Mouse (Mus musculus): ENCODE data around the gene Itpr1.

The Itpr1 gene

DNA sequence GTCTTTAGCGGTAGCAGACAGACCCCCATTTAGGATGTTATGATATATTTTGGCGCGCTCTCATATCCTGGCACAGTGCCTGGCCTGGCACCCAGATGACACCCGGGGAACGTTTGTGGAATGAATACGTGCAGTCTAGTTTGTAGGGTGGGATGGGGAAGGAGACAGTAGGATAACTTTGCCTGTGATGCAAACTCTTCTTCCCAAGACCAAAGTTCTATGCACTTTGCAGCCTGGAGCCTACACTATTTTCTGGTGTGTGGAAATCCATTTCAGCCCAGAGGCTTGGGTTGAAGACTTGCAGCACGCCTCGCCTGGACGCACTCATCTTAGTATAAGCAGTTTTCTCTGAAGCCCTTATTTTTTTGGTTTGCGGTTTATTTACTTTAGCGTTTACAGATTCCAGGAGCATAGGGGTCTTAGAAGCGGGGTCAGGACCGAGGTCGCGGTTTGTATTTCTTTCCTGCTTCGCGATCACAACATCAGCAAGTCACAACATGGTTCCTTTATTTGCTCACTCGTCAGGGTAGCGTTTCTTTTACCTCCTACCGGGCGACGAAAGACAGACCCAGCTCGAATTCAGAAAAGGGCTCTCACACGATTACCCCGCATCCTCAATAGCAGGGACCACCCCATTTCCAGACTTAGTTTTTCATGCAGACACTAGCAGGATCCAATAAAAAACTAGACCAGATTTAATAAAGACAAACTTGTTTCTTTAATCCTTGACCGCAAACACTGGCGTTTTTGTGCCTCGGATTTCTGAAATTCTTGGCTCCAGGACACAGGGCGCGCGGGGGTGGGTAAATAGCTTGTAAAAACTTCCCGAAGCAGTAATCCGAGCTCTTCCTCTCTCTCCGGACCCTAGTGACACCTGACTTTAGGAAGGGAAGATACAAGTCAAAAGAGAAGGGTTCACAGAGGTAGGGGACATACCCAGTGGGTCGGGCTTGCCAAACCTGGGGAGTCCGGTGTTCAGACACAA is 708 bp upstream of the Itpr1 start:
- in situ Hi-C loops (cut with MboI; ENCODE audit: low pct_unique_long_range_greater_than_20kb in 1 of 2, low sequenced_read_pairs in 2 of 2, unreplicated experiment in 1 of 2): no loop called here

DNA sequence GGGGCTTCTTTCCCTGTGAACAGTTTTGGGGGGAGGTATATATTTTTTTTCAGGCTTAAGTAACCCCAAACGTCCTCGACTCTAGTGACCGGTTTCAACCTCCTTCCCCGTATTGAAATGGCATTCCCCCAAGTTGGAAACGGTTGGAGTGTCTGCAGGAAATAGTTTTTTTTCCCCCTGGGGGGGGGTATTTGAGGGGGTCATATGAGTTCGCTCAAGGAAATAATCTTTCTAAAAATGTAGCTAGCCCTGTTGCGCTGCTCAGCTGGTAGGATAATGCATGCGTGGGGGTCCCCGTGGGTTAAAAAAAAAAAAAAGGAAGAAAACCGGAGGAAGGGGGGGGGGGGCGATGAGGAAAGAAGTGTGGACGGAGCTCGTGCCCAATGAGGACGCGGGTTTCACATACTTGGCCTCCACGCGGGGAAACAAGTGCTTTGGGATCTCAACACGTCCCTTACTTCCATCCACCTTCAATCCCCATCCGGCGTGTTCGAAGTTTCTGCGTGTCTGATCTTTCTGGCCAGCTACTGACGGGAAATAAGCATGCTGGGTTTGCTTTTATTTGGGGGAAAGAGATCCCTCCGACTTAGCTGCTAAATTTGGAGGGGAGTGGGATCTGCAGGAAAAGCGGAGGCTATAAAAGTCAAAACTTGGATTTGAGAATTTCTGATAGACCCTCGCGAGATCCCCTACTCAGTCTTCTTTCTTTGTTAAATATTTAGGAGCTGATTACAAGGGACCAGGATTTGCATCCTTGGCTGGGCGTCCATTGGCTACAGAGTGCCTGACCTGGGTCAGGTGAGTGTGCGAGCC is 791 bp downstream of the Itpr1 start:
- in situ Hi-C loops (cut with MboI; ENCODE audit: low pct_unique_long_range_greater_than_20kb in 1 of 2, low sequenced_read_pairs in 2 of 2, unreplicated experiment in 1 of 2): no loop called here

DNA sequence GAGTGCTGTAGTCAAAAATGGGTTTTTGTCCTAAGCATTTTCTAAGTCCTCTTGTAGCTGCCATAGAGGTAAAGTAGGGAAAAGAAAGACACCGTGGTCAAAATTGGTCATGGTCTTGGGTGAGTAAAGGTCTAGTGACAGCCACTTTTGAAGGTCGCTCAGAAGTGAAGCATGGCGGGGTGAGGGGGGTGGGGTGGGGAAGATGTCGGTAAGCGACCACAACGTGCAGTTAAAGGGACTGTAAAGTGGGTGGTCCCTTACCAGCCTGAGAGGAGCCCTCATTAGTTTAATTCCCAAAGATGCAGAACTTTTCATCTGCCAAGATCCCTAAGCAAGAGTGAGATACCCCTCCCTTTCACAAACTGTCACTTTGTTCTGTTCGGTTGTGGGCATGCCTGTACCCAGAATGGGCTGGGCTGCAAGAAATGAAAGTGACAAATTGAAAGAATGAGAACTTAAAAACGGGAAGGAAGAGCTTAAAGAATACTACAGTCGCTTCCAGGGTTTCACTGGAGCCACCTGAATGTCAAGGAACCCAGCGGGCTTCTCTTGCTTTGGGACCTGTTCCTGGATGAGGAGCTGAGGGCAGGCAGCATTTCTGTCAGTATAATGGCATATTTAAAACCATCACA is 1.5 kb downstream of the Itpr1 start:
- in situ Hi-C loops (cut with MboI; ENCODE audit: low pct_unique_long_range_greater_than_20kb in 1 of 2, low sequenced_read_pairs in 2 of 2, unreplicated experiment in 1 of 2): no loop called here

DNA sequence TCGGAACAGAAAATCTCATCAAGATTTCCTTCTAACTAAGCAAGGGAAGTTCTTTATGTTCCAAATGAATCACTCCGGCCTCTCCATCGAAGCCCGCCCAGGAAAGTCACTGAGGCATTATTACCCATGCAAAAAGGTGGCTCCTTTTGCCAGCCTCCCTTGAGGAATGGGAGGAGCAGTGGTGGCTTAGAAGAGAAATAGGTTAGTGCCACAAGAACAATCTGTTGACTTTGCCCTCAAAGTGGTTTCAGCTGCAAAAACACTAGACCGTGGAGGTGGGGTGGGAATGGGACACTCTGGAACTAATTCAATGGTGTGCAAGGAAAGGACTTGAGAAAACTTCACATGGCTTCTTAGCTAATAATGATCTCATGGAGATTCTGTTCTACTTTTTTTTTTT is 3.2 kb downstream of the Itpr1 start:
- in situ Hi-C loops (cut with MboI; ENCODE audit: low pct_unique_long_range_greater_than_20kb in 1 of 2, low sequenced_read_pairs in 2 of 2, unreplicated experiment in 1 of 2): no loop called here

GRCm38 (mm10) chr6:108216832-108217231 is 3.9 kb downstream of the Itpr1 start:
- in situ Hi-C loops (cut with MboI; ENCODE audit: low pct_unique_long_range_greater_than_20kb in 1 of 2, low sequenced_read_pairs in 2 of 2, unreplicated experiment in 1 of 2): no loop called here

DNA sequence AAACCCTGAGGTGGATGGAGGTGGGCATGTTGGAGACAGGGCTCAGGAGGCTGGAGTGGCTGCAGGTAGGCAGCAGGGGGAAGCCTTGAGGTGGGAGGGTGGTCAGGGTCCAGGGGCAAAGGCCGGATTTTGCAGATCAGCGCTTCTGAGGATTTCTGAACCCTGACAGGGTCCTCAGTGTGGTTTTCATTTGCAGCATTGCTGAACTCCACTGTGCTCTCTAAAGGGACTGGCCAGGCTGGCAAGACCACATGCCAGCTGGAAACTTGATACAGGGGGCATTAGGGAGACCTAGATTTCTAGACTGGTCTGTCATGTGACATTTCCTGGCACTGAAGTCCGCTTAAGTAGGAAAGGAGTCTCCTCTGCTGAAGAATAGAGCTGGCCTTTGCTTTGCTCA is 5.1 kb downstream of the Itpr1 start:
- in situ Hi-C loops (cut with MboI; ENCODE audit: low pct_unique_long_range_greater_than_20kb in 1 of 2, low sequenced_read_pairs in 2 of 2, unreplicated experiment in 1 of 2): no loop called here

GRCm38 (mm10) chr6:108222435-108222834 is 9.5 kb downstream of the Itpr1 start:
- in situ Hi-C loops (cut with MboI; ENCODE audit: low pct_unique_long_range_greater_than_20kb in 1 of 2, low sequenced_read_pairs in 2 of 2, unreplicated experiment in 1 of 2): no loop called here

DNA sequence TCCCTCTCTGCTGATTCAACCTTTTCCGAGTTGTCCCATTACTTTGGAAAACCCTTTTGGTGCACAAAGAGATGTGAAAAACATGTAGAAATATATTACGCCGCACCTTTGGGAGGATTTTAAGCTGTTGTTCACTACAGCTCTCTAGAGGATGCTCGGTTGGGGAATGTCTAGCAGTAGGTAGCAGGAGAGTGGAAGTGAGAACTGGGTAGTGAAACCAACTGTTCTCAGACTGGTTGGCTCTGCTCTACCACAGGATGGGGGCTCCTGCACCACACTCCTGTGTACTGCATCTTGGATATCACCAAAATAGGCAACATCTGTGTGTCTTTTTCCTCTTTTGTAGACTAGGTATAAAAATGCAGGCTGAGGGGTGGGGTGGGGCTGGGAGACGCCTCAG is 10.0 kb downstream of the Itpr1 start:
- in situ Hi-C loops (cut with MboI; ENCODE audit: low pct_unique_long_range_greater_than_20kb in 1 of 2, low sequenced_read_pairs in 2 of 2, unreplicated experiment in 1 of 2): no loop called here

GRCm38 (mm10) chr6:108224361-108224760 is 11.5 kb downstream of the Itpr1 start:
- in situ Hi-C loops (cut with MboI; ENCODE audit: low pct_unique_long_range_greater_than_20kb in 1 of 2, low sequenced_read_pairs in 2 of 2, unreplicated experiment in 1 of 2): no loop called here

DNA sequence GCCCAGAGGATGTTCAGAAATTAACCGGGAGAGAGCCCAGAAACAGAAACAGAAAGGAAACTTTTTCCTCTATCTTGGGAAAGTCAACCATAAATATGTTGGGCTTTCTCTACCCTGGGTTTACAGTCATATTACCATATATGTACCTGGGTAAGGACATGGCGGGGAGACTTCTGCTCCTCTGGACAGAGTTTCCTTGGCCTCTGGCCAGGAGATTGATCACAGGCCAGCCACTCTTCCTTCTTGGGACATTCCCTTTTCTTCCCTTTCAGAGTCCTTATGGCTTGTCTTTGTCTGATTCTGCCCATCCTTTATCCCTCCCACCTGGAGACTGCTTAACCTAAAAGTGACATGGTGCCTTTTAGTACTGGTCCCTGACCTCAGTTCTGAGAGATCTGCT is 12.1 kb downstream of the Itpr1 start:
- in situ Hi-C loops (cut with MboI; ENCODE audit: low pct_unique_long_range_greater_than_20kb in 1 of 2, low sequenced_read_pairs in 2 of 2, unreplicated experiment in 1 of 2): no loop called here

- in situ Hi-C loops (cut with MboI; ENCODE audit: low pct_unique_long_range_greater_than_20kb in 1 of 2, low sequenced_read_pairs in 2 of 2, unreplicated experiment in 1 of 2): no loop called here
Measured at GRCm38 (mm10) chr6:108226230-108226629, 13.3 kb downstream of the Itpr1 start.

- in situ Hi-C loops (cut with MboI; ENCODE audit: low pct_unique_long_range_greater_than_20kb in 1 of 2, low sequenced_read_pairs in 2 of 2, unreplicated experiment in 1 of 2): no loop called here
Measured at GRCm38 (mm10) chr6:108227461-108227860, 14.6 kb downstream of the Itpr1 start.

DNA sequence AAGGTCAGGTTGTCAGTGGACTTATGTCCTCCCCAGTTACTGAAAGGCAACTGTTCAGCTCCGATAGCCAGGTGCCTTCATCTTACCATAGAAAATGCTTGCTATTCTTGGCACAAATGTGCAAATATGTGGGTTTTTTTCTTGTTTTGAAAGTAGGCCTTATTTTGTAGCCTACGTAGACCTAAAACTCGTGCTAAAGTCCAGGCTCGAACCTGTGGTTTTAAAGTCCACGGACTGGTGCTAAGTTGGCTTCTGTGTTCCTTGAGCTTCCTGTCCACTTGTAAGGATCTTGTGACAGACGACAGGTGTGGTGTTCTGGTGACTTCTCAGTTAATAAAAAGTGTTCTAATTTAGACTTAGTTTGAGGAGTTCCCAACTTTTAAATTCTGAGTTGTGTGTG is 15.2 kb downstream of the Itpr1 start:
- in situ Hi-C loops (cut with MboI; ENCODE audit: low pct_unique_long_range_greater_than_20kb in 1 of 2, low sequenced_read_pairs in 2 of 2, unreplicated experiment in 1 of 2): no loop called here

- in situ Hi-C loops (cut with MboI; ENCODE audit: low pct_unique_long_range_greater_than_20kb in 1 of 2, low sequenced_read_pairs in 2 of 2, unreplicated experiment in 1 of 2): no loop called here
Measured at GRCm38 (mm10) chr6:108228601-108229000, 15.7 kb downstream of the Itpr1 start.

- in situ Hi-C loops (cut with MboI; ENCODE audit: low pct_unique_long_range_greater_than_20kb in 1 of 2, low sequenced_read_pairs in 2 of 2, unreplicated experiment in 1 of 2): no loop called here
Measured at GRCm38 (mm10) chr6:108230608-108231007, 17.7 kb downstream of the Itpr1 start.

- in situ Hi-C loops (cut with MboI; ENCODE audit: low pct_unique_long_range_greater_than_20kb in 1 of 2, low sequenced_read_pairs in 2 of 2, unreplicated experiment in 1 of 2): no loop called here
Measured at GRCm38 (mm10) chr6:108231892-108232710, 19.2 kb downstream of the Itpr1 start.

DNA sequence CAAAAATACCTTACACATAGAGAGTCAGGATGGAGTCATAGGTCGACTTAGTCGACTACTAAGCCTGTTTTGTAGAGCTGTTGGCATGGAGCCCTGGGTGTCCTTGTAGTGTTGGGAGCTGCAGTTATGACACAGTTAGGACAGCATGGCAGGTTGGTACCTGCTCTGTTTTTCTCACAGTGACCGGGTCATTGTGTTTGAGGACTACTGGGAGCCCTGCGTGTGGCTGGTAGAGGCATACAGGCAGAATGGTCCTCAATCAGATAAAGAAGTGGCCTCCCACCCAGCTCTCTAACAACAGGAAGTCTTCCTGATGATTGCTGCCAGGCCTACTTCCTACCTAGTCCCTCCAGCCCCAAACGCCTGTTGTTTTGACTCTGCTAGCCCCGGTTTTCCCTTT is 20.2 kb downstream of the Itpr1 start:
- in situ Hi-C loops (cut with MboI; ENCODE audit: low pct_unique_long_range_greater_than_20kb in 1 of 2, low sequenced_read_pairs in 2 of 2, unreplicated experiment in 1 of 2): no loop called here

- in situ Hi-C loops (cut with MboI; ENCODE audit: low pct_unique_long_range_greater_than_20kb in 1 of 2, low sequenced_read_pairs in 2 of 2, unreplicated experiment in 1 of 2): no loop called here
Measured at GRCm38 (mm10) chr6:108234536-108234935, 21.6 kb downstream of the Itpr1 start.

Measured in mouse embryonic stem cell (cell line).